Mouse (Mus musculus) thymus, postnatal 36 days (tissue): ENCODE measurements around the gene Nfatc2.
A peak's percentile ranks its signal among the peaks of the same experiment; 100 is the strongest.

ENCODE experiments used
- DNase-seq, 2 experiments: peaks; one replicate each; pipeline ENCODE4 v3.0.0; 2022; ENCODE audit warnings: mixed read lengths in 2 of 2

Nfatc2 gene

DNA sequence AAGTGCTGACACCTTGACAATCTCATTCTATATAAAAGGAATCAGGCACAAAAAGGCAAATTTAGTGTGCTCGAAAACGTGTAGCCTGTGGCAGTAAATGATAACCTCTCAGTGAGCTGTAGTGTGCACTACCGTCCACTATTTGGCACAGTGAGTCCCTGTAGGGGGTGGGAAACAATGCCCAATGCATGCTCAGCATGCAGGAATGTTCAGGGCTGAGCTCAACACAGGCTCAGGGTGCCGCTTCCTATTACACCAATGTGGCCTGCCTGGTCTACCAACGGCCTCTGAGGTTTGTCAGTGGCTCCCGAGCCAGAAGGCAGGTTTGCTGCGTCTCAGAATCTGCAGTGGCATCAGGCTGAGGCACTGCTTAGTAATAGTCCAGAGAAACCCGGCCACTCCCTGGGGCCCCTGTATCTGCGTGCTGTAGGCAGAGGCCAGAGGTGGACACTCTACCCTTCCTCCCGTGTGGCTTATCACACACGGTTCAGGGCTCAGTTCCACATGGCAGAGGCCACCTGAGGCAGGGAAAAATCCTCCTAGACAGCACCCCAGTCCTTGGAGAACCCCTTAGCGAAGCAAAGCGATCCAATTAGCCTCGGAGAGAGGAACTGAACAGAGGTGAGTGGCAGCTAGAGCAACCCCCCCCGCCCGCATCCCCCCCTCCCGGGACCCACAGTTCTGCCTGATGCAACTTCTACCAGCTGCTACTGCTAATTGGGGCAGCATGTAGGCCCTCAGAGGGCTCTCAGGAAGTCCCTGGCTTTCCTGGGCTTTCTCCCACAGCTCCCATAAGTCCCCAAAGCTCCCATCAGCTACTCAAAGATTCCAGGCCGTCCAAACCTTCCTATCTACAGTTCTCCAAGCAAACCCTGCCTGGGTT, 74.7 kb downstream of the Nfatc2 start:
- no peak for DNase-seq

DNA sequence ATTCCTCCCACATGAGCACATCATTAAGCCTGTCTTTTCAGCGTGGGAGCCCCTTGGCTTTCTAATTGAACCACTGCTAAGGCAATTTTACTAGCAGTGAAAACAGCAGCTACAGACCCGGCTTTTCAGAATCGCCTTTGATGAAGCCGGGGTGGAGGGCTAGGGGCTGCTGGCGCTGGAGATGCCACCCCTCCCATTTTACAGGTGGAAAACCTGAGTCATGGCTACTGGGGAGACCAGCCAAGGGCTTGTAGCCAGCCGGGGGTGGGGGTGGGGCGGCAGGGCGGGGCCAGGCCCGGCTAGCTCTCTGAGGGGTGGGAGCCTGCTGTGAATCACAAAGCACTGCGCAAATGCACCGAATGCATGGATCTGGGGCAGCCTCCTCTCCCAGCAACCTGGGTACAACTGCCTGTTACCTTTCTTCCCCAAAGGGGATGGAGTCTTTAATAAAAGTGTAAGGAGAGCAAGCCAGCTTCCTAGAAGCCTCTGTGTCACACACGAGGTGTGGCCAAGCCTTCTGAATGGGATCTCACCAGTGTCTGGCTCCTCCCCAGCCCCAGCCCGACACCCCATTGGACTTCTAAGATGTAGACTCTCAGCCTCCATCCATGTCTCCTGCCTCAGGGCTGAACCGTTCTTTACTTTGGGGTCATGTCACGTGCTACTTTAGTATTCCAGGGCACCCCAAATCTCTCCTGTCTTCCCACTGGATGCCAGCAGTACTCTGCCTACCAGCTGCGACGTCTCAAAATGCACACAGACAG, 75.9 kb downstream of the Nfatc2 start:
- no peak for DNase-seq

DNA sequence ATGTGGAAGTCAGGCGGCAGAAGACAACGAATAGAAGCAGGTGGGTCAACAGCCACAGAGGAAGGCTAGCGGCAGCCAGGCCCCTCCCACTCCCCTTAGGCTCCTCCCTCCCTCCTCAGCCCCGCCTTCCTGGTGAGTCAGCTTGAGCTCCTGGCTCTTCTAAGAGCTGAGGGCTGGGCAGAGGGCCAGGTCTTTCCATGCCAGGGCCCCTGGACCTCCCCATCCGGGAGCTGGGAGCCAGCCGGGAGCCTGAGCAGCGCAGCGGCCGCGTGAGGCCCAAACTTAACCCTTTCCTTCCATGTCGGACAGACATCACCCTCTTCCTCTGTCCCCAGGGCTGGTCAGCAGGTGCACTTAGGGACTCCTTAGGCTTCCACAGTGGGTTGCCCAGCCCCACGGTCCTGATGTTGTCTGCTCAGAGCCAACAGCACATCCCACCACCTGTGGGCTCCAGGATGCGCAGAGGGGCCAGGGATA, 76.5 kb downstream of the Nfatc2 start:
- peak; percentile 39 to 58 for DNase-seq

DNA sequence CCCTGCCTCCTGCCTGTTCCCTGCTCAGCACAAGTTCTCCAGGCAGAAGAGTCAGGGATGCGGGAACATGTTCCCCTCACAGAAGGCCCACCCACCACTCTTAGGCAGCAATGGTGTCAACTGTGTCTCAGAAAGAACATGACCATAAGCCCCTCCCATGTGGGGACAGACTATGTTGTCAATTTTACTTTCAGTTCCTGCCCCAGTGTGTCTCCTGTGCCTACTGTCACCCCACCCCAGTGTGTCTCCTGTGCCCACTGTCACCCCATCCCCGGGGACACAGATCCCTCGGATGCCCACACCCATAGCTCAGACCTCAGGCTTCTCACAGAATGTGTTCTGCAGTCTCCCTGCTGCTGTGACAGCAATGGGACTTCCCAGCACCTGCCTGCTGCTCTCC, 79.2 kb downstream of the Nfatc2 start:
- no peak for DNase-seq

DNA sequence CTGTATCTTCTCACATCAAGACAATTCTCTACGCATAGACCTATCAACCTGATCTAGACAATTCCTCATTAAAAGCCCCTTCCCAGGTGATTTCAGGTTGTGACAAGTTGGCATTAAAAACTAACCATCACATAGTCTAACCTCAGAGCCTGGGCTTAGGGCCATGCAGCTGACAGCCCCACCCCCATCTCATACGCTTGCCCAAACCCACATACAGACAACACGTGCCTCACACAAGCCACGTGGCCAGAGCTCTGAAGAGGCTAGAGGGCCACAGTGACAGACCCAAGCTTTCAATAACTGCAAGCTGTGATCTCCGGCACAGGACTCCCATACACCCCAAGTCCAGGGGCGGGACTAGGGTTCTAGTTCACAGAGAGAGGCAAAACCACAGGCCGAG, 80.7 kb downstream of the Nfatc2 start:
- no peak for DNase-seq

DNA sequence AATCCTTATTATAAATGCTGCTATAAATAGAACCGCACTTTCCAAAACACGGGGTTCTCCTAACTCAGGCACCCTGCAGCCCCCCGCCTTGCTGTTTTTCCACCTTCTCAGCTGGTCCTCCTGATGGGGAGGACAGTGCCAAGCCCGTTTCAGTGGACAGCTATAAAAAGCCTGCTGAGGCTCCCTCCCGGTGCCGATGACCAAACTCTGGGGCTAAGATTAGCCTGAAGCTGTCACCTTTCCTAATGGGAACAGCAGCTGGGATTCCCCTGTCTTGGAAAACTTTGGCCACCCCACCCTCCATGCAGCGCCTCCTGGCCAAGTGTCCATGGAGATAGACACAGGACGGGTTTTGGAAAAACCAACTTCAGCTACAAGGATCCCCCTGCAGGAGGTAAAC, 81.9 kb downstream of the Nfatc2 start:
- no peak for DNase-seq

DNA sequence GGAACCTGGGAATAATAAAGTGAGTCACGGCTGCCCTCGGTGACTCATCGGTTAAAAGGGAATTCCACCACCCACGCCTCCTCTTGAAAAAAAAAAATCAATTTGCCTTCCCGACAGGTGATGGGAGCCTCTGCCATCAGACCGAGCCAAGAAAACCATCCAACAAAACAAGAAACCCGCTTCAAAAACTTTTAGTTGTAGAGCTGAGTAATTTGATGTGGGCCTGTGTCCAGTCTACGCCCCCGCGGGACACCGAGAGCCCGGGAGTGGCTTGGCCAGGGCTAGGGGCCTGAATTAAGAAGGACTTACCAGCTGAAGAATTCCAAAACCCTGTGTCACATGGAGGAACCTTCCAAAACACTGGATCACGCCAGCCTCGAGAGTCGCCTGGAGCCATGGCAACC, 83.2 kb downstream of the Nfatc2 start:
- DNase-seq = no peak

DNA sequence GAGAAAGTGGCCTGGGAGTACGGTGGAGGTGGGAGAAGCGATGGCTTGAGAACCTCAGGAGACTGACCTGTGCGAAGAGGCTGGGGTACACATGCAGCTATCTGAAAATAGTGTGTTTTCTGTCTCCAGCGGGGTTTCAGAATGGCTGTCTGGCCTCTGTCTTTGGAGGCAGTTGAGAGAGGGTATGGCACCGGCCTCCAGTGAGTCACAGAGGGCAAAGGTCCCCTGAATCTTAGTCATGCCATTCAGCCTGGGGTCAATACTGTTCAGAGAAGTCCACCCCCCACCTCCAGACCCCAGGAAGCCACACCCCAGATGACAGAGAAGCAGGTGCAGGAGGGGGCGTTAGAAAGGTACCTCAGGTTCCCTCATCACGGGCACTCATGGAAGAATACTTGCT, 83.7 kb downstream of the Nfatc2 start:
- DNase-seq = no peak

DNA sequence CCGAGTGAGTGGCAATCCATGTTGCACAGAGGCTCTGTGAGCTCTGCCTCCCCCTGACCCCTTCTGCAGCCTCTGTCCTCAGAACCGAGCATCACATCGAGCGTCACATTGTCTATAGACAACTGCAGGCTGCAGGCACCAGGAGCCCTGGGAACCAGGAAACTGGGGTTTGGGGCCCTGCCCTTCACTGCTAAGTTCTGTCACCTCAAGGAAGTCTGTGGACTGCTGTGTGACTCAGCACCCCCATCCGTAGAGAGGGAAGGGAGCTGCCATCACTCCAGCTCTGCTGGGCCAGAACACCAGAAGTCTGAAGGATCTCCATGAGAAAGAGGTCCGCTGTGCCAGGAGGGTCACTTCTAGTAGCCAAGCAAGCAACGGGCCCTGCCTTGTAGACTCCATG, 84.7 kb downstream of the Nfatc2 start:
- no peak for DNase-seq

DNA sequence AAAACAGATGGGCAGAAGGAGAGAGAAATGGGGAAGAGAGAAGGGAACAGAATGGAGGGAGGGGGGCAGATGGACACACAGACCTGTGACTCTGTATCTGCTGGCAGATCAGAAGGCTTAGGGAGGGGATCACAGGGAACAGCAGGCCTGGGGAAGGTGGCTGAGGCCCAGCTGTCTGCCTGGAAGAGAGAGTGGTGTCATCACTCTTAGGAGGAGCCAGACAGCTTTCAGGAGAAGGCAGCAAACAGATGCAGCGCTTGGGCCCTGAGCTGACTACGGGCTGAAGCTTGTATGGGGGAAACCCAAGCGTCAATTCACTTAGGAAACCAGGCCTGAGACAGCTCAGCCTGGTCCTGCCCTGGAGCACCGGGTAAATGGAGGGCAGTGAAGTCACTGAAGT, 86.0 kb downstream of the Nfatc2 start:
- DNase-seq = no peak

DNA sequence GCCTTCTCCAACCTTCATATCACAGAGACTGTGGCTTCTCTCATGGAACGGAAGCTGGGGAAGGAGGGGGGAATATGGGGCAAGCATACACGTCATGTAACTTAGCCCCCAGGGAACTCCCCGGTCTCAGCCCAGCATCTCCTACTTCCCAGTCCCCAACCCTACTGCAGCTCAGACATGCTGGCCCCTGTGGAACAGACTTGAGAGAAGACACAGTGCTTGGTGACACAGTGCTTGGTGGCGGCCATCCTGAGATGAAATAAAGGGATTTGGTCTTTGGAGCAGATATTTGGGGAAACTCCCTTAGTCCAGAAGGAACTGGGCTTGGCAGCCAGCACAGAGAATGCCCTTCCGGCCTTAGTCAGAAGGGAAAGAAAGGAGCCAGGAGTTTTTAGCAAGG, 87.3 kb downstream of the Nfatc2 start:
- DNase-seq = no peak

DNA sequence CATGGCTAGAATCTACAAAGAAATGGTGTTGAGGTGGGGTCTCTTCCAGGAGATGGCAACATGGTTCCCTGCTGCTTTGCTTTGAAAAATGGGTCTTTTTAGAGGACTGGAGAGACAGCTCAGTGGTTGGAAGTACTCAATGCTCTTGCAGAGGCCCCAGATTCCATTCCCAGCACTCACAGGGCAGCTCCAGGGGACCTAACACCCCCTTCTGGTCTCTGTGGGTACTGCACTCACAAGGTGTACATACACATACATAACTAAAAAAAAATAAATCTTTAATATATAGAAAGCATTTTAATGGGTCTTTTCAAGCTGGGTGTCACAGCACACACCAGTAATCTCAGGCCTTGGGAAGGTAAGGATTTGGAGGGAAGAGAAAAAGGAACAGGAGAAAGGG, 89.9 kb downstream of the Nfatc2 start:
- DNase-seq = no peak

DNA sequence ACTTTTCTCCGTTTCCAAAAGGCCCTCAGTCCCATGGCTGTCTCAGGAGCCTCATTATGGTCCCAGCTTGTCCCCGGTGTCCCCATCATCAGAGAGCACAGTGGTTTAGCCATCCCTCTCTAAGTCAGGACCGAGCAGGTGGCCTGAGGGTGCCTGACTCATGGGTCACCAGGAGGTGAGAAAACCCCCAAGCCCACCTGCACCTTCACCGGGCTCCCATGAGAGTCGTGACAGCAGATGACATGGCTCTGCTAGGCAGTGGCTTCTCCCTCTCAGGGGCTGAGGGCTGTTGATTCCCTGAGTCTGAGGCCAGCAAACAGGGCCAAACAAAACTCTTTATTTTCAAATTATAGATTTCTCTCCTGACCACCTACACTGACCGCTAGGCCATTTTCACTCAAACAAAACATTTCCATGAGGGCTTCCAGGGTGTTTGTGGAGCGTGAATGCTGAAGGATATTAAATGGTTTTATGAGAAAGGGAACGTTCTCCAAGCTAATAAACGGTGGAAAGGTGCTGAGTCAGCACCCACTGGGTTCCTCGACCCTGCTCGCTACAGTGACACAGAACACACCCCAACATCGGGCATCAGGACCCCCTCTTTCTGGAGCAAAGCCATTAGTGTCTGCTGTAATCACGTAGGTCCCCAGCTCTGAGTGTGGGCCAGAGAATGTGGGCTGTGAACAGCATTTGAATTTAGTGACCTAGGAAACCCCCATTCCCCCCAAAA, 92.8 kb downstream of the Nfatc2 start:
- DNase-seq = no peak

DNA sequence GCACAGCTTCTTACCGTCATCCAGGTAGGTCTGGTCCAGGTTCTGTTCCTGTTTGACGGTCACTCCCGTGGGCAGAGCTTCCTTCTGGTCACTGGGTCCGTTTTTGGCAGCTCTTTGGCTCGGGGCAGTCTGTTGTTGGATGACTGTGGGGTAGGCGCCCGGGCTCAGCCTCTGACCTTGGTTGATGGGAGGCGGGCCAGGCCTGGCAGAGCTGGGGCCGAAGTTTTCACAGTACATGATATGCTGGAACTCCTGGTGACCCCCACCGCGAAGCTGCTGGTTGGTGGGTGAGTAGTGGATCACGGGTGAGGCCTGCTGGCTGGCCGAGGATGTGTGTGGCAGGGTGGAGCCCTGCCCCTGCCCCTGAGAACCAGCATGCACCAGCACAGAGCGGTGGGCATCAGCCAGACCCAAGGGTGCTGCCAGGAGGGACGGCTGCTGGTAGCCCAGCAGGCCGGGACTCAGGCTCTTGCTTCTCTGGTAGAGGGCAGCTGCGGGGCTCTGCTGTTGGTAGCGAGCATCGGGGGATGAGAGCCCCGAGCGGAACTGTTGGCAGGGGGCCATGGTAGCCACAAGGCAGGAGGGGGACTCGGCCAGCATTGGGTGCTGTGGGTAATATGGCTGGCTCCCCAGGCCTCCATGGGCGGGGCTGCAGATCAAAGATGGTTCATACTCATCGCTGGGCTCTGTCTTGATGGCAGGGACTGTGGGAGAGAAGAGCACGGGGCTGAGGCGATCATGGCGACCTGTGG, 96.8 kb downstream of the Nfatc2 start:
- no peak for DNase-seq

DNA sequence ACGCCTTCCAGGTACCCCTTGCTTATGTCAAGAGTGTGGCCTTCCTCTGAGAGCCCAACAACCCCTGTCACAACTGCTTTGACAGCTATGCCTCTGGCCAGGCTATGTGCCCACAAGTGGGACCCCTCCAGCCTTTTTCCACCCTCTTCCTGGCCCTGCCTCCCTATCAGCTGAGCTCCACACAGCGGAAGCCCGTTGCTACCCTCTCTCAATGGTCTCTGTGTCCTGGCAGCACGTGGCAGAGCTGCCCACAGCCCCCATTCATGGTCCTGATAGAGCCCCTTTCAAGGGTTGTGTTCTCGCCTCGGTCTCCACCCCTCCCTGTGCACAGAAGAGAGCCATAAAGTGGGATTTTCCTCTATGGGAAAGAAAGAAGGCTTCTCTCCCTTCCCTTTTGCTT, 97.7 kb downstream of the Nfatc2 start:
- DNase-seq = no peak

DNA sequence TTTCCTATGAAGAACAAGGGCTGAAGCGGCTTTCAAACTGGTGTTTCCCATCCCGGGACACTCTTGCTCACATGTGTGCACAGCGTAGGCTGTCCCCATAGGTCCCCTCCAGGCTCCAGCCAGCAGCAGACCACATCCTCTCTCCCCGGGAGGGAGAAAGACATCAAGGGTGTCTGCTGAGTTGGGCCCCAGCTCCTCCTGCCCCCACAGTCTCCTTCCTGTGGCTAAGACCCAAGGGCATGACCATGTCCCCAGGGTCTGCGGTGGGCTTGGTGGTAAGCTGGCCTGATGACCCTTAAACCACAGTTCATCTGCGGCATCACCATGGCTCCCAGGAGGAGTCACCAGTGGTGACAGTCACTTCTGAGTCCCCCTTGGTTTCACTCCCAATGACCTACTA, 100.7 kb downstream of the Nfatc2 start:
- DNase-seq = no peak

DNA sequence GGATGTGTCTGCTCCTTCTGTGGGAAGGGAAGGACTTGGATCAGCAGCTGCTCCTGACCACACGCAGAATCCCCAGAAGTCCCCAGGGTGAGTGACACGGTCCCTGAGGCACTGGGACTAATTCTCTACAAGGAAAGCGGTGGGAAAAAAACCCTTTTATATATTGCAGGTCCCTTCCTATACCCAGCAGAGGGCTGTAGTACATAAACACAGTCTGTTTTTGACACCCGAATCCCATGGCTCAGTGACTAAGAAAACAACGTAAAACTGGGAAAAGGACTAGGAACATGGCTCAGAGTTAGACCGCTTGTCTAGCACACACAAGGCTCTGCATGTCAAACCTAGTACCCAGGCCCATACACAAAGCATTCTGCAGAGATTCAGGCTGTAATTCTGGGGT, 101.2 kb downstream of the Nfatc2 start:
- DNase-seq = no peak

DNA sequence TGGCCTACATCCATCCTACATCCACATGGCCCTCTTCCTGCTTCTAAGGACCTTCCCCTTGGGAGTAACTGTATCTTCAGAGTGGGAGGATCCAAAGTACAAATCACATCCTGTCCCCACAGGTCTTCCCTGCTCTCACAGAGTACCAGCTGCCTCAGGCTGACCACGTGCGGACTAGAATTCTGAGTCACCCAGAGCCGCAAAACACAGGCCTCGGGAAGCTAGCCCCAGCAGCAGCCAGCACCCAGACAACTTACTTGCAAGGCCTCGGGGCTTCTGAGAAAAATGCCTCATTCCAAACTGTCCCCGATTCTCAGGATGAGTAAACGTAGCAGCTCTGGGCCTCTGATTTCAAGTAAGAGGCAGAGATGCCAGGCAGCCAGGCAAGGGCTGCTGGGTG, 109.7 kb downstream of the Nfatc2 start:
- DNase-seq = no peak

DNA sequence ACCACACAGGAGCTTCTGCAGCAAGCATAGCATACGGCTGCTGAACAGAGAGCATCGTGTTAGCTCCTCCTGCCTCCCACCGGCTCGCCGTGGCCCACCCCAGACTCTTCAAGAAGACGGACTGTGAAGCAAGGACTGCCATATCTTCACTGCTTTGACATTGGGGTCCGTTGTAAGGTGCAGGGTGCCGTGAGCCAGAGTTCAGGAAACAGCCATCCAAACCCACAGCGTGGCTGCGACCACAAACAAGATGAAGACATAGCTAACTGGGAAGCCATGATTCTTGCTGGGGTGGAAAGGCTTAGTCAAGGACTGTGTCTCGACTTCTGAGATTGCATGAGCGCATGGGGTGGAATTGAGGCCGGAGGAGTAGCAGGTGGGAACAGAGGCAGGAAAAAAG, 111.5 kb downstream of the Nfatc2 start:
- peak in 1 of 2 experiments; percentile 19 for DNase-seq

DNA sequence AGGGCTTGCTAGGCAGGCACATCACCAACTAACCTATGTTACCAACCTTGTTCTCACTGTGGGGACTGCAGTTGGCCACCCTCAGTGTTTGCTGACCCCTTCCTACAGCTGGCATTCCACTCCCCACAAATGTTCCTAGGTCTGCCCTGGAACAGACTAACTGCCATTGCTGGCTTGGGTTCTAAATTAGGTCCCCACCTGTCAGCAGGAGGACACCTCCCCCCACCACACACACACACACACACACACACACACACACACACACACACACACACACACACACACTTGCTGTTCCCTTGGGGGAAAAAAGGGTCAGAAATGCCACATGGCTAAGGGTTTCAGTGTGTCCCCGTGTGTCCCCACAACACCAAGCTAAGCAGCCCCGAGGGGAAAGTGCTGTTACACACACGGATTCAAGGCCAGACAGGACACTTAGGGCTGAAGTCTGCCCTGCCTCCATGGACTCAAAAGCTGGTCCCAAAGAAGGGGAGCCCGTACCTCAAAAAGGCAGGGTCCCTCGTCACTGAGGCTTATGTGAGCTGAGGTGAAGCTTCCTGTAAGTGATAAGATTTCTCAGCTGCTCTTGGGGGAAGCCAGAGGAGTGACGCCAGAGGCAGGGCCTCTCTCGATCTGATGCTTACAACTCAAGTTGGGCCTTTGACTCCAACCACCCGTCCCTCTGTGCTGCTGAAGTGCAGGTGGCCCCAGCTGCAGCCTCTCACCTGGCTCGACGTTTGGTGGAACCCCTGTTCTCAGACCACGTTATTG, 113.1 kb downstream of the Nfatc2 start:
- peak in 1 of 2 experiments; percentile 46 for DNase-seq

DNA sequence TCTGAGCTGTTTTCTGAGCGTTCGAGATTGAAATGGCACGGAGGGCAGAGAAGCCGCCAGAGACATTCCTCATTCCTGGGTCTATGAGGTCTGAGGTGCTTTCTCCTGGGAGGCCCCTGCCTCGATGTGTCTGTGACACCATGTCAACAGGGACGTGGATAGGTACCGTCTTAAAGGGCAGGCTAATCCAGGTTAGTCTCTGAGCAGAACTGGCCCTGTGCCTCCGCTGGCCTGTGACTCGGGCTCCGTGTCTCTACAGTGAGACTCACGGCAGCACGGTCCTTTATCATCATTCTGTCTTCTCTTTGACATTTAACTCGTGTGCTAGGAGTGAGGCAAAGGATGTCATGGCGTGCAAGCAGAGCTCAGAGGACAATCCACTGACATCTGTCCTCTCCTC, 120.3 kb downstream of the Nfatc2 start:
- DNase-seq = no peak

DNA sequence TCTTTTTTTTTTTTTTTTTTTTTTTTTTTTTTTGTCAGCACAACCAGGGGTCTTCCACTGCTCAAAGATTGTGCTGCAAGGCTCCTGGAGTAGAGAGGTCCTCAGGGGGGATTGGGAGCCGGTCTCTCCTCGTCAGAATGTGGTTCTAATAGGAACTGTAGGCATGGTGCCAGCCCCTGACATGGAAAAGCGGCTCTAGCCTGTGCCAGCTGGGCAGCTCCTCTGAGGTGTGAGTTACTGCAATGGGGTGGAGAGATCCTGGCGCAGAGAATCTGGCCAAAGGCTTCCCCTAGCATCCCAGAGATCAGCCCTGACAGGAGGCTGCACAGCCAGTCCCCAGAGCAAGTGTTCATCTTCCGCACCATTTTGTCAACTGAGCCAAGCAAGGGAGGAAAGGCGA, 120.8 kb downstream of the Nfatc2 start:
- no peak for DNase-seq
